Mouse (Mus musculus): ENCODE results near the gene Hist1h2ao. TPM values are rescaled to one million over a fixed set of nuclear protein-coding genes. Genes with fewer than 3 reads are reported as not detected.
"Not testable (repeated sequence)": the region's sequence is repeated elsewhere in the genome, so short reads cannot be mapped to it uniquely, and the experiment has no call there.

The Hist1h2ao gene
- polyA plus RNA-seq, 1 experiment from 2014 or later, result not detected

- H3K27me3 ChIP-seq (replicated peaks; ENCODE audit: control insufficient read depth, insufficient read depth, low read length); H3K36me3 ChIP-seq (ENCODE audit: control insufficient read depth, insufficient read depth, low read length); H3K4me1 ChIP-seq (ENCODE audit: control insufficient read depth, insufficient read depth, low read depth, low read length); H3K27ac ChIP-seq (ENCODE audit: low read depth, low read length); H3K4me2 ChIP-seq (ENCODE audit: low read length); H3K9ac ChIP-seq (ENCODE audit: low read depth, low read length); H3K9me3 ChIP-seq (ENCODE audit: control insufficient read depth, low read length); H3K4me3 ChIP-seq (ENCODE audit: low read length): not testable (repeated sequence)
- peak; percentile 98 for ATAC-seq
- no CpG with 5 or more reads among the region's 24 CpGs for WGBS
Measured at GRCm38 (mm10) chr13:21833461-21833860, 23.2 kb downstream of the Hist1h2ao start, which contains the start of the genes Hist1h2ap and Hist1h2br. Hist1h2ap (minus strand) TSS chr13:21833507. Hist1h2br (plus strand) TSS chr13:21833743.

GRCm38 (mm10) chr13:21840508-21840907 is 30.2 kb downstream of the Hist1h2ao start:
- not testable (repeated sequence) for H3K27ac ChIP-seq (ENCODE audit: low read depth, low read length); H3K4me3 ChIP-seq (ENCODE audit: low read length); H3K36me3 ChIP-seq (ENCODE audit: control insufficient read depth, insufficient read depth, low read length); H3K4me2 ChIP-seq (ENCODE audit: low read length); H3K27me3 ChIP-seq (replicated peaks; ENCODE audit: control insufficient read depth, insufficient read depth, low read length); H3K9me3 ChIP-seq (ENCODE audit: control insufficient read depth, low read length); H3K9ac ChIP-seq (ENCODE audit: low read depth, low read length); H3K4me1 ChIP-seq (ENCODE audit: control insufficient read depth, insufficient read depth, low read depth, low read length)
- peak; percentile 76 for ATAC-seq
- no CpG with 5 or more reads among the region's 4 CpGs for WGBS

GRCm38 (mm10) chr13:21846356-21846755 is 36.1 kb downstream of the Hist1h2ao start:
- H3K9me3 ChIP-seq (ENCODE audit: control insufficient read depth, low read length); H3K4me1 ChIP-seq (ENCODE audit: control insufficient read depth, insufficient read depth, low read depth, low read length); H3K36me3 ChIP-seq (ENCODE audit: control insufficient read depth, insufficient read depth, low read length); H3K9ac ChIP-seq (ENCODE audit: low read depth, low read length); ATAC-seq; H3K4me2 ChIP-seq (ENCODE audit: low read length); H3K27me3 ChIP-seq (replicated peaks; ENCODE audit: control insufficient read depth, insufficient read depth, low read length); H3K4me3 ChIP-seq (ENCODE audit: low read length); H3K27ac ChIP-seq (ENCODE audit: low read depth, low read length): not testable (repeated sequence)

GRCm38 (mm10) chr13:21847883-21848282 is 37.6 kb downstream of the Hist1h2ao start:
- WGBS, result 22% methylated on average over 8 of the region's 8 CpGs
- H3K4me3 ChIP-seq (ENCODE audit: low read length), result no peak overlapping the region
- H3K36me3 ChIP-seq (ENCODE audit: control insufficient read depth, insufficient read depth, low read length), result no peaks in the 10 kb centered on the region
- H3K27ac ChIP-seq (ENCODE audit: low read depth, low read length), result no peak overlapping the region
- no peaks in the 10 kb centered on the region for H3K9me3 ChIP-seq (ENCODE audit: control insufficient read depth, low read length)
- H3K27me3 ChIP-seq (replicated peaks; ENCODE audit: control insufficient read depth, insufficient read depth, low read length), result no peaks in the 10 kb centered on the region
- ATAC-seq, result no peak
- no peak overlapping the region for H3K4me2 ChIP-seq (ENCODE audit: low read length)
- H3K4me1 ChIP-seq (ENCODE audit: control insufficient read depth, insufficient read depth, low read depth, low read length), result no peaks in the 10 kb centered on the region
- H3K9ac ChIP-seq (ENCODE audit: low read depth, low read length), result no peak overlapping the region

GRCm38 (mm10) chr13:21850696-21851095 is 40.4 kb downstream of the Hist1h2ao start:
- not testable (repeated sequence) for H3K27ac ChIP-seq (ENCODE audit: low read depth, low read length); ATAC-seq; H3K9me3 ChIP-seq (ENCODE audit: control insufficient read depth, low read length); H3K4me3 ChIP-seq (ENCODE audit: low read length); H3K36me3 ChIP-seq (ENCODE audit: control insufficient read depth, insufficient read depth, low read length); H3K9ac ChIP-seq (ENCODE audit: low read depth, low read length); H3K4me2 ChIP-seq (ENCODE audit: low read length); H3K27me3 ChIP-seq (replicated peaks; ENCODE audit: control insufficient read depth, insufficient read depth, low read length); H3K4me1 ChIP-seq (ENCODE audit: control insufficient read depth, insufficient read depth, low read depth, low read length)
- 35% methylated on average over 1 of the region's 1 CpGs for WGBS

- no peaks in the 10 kb centered on the region for H3K4me1 ChIP-seq (ENCODE audit: control insufficient read depth, insufficient read depth, low read depth, low read length)
- no peak overlapping the region for H3K4me2 ChIP-seq (ENCODE audit: low read length)
- no peak for ATAC-seq
- no peaks in the 10 kb centered on the region for H3K36me3 ChIP-seq (ENCODE audit: control insufficient read depth, insufficient read depth, low read length)
- H3K27me3 ChIP-seq (replicated peaks; ENCODE audit: control insufficient read depth, insufficient read depth, low read length), result no peaks in the 10 kb centered on the region
- H3K9ac ChIP-seq (ENCODE audit: low read depth, low read length), result no peak overlapping the region
- H3K4me3 ChIP-seq (ENCODE audit: low read length), result no peak overlapping the region
- no peaks in the 10 kb centered on the region for H3K9me3 ChIP-seq (ENCODE audit: control insufficient read depth, low read length)
- no peak overlapping the region for H3K27ac ChIP-seq (ENCODE audit: low read depth, low read length)
- WGBS, result 65% methylated on average over 3 of the region's 3 CpGs
Measured at GRCm38 (mm10) chr13:21852215-21852945, 42.1 kb downstream of the Hist1h2ao start.

- Histone ChIP-seq H3K4me2 (ENCODE audit: low read length) (peak overlapping the region; percentile 46), H3K4me1 (ENCODE audit: control insufficient read depth, insufficient read depth, low read depth, low read length) (no peaks in the 10 kb centered on the region), H3K27me3 (replicated peaks; ENCODE audit: control insufficient read depth, insufficient read depth, low read length) (no peaks in the 10 kb centered on the region), H3K9ac (ENCODE audit: low read depth, low read length) (no peak overlapping the region; the same call in 1 of the 2 replicates), H3K36me3 (ENCODE audit: control insufficient read depth, insufficient read depth, low read length) (no peaks in the 10 kb centered on the region), H3K4me3 (ENCODE audit: low read length) (peak overlapping the region; percentile 40), H3K27ac (ENCODE audit: low read depth, low read length) (no peak overlapping the region), H3K9me3 (ENCODE audit: control insufficient read depth, low read length) (no peaks in the 10 kb centered on the region)
- WGBS, result 1% methylated on average over 11 of the region's 11 CpGs
- peak; percentile 93 for ATAC-seq
Measured at GRCm38 (mm10) chr13:21855146-21855545, 44.9 kb downstream of the Hist1h2ao start.

- no peaks in the 10 kb centered on the region for H3K9me3 ChIP-seq (ENCODE audit: control insufficient read depth, low read length)
- 1% methylated on average over 15 of the region's 15 CpGs for WGBS
- H3K27ac ChIP-seq (ENCODE audit: low read depth, low read length), result no peak overlapping the region
- H3K4me2 ChIP-seq (ENCODE audit: low read length), result peak overlapping the region; percentile 46
- H3K9ac ChIP-seq (ENCODE audit: low read depth, low read length), result peak overlapping the region; percentile 28
- no peaks in the 10 kb centered on the region for H3K4me1 ChIP-seq (ENCODE audit: control insufficient read depth, insufficient read depth, low read depth, low read length)
- no peaks in the 10 kb centered on the region for H3K27me3 ChIP-seq (replicated peaks; ENCODE audit: control insufficient read depth, insufficient read depth, low read length)
- peak overlapping the region; percentile 40 for H3K4me3 ChIP-seq (ENCODE audit: low read length)
- H3K36me3 ChIP-seq (ENCODE audit: control insufficient read depth, insufficient read depth, low read length), result no peaks in the 10 kb centered on the region
- ATAC-seq, result peak; percentile 78
Measured at GRCm38 (mm10) chr13:21855698-21856162, 45.5 kb downstream of the Hist1h2ao start.

All from hindbrain, embryonic 16.5 days (tissue).